Mouse (Mus musculus) liver, embryonic 14.5 days (tissue): ENCODE data around the gene Actrt2. TPM values are rescaled to one million over a fixed set of nuclear protein-coding genes. Genes with fewer than 3 reads are reported as not detected.

Experiments
- ATAC-seq: fragments of 200-750 bp; cut with Nextera tagmentation; 2 replicates; pipeline ENCODE4 v1.8.0; 2017; ENCODE audit warnings: moderate number of reproducible peaks, mild to moderate bottlenecking, moderate library complexity; ENCODE audit not compliant: insufficient read depth
- DNase-seq, 3 experiments: peaks; one replicate each; pipeline ENCODE4 v3.0.0-alpha.2; 2012 to 2013; ENCODE audit warnings: low read depth in 3 of 3, low spot score in 3 of 3
- H3K27ac ChIP-seq: fragments of 300-500 bp; sonication (generic); 2 replicates; pipeline ENCODE4 v1.5.1; 2014; ENCODE audit warnings: moderate library complexity, mild to moderate bottlenecking, control low read depth, inconsistent platforms
- H3K27me3 ChIP-seq: fragments of 300-500 bp; sonication (generic); 2 replicates; pipeline ENCODE4 v1.6.1; 2014; ENCODE audit warnings: mild to moderate bottlenecking, low read length, moderate library complexity; ENCODE audit not compliant: control insufficient read depth, insufficient read depth
- H3K36me3 ChIP-seq: fragments of 300-500 bp; sonication (generic); replicated peaks from 2 replicates; pipeline ENCODE4 v1.6.1; 2014; ENCODE audit warnings: low read depth; ENCODE audit not compliant: control insufficient read depth, insufficient read depth
- H3K4me1 ChIP-seq, 2 experiments: fragments of 200-500 bp in 1 of 2; fragments of 300-500 bp in 1 of 2; sonication (generic) in 1 of 2; replicated peaks; 2 replicates each; pipeline ENCODE4 v1.6.1; 2012 to 2014; ENCODE audit warnings: antibody characterized with exemption in 1 of 2, inconsistent platforms in 1 of 2, low read length in 1 of 2; ENCODE audit not compliant: control insufficient read depth in 2 of 2, insufficient read depth in 2 of 2
- H3K4me2 ChIP-seq: fragments of 300-500 bp; sonication (generic); 2 replicates; pipeline ENCODE4 v1.6.1; 2014; ENCODE audit warnings: low read depth, mild to moderate bottlenecking, control low read depth, moderate library complexity
- H3K4me3 ChIP-seq, 2 experiments: fragments of 200-500 bp in 1 of 2; fragments of 300-500 bp in 1 of 2; sonication (generic) in 1 of 2; 2 replicates each; pipeline ENCODE4 v1.5.1; 2012 to 2014; ENCODE audit warnings: low read depth in 2 of 2, low read length in 2 of 2, mild to moderate bottlenecking in 2 of 2, control low read depth in 1 of 2, inconsistent platforms in 1 of 2, moderate library complexity in 1 of 2; ENCODE audit not compliant: insufficient read depth in 1 of 2
- H3K9ac ChIP-seq: fragments of 300-500 bp; sonication (generic); replicated peaks from 2 replicates; pipeline ENCODE4 v1.6.1; 2014; ENCODE audit warnings: mild to moderate bottlenecking, control low read depth, moderate library complexity
- H3K9me3 ChIP-seq: fragments of 300-500 bp; sonication (generic); 2 replicates; pipeline ENCODE4 v1.6.1; 2016; ENCODE audit warnings: low read length, mixed read lengths; ENCODE audit not compliant: control insufficient read depth
- CTCF ChIP-seq: IDR thresholded peaks from 2 replicates; pipeline ENCODE4 v1.5.1; 2016; ENCODE audit warnings: antibody characterized with exemption, low read depth, control low read depth
- EP300 ChIP-seq: IDR thresholded peaks from 2 replicates; pipeline ENCODE4 v1.6.1; 2016; ENCODE audit warnings: antibody characterized with exemption, low read depth
- WGBS: fragments of 180-500 bp; shearing (Covaris S2); extraction: QIAGEN DNeasy Blood & Tissue Kit; methylation state at CpG from one replicate; pipeline ENCODE4 v1.1.7; 2014; ENCODE audit not compliant: insufficient replicate concordance; 5-methylcytosine and 5-hydroxymethylcytosine counted together
- polyA plus RNA-seq, 2 experiments: library from polyadenylated mRNA; depleted of rRNA in 1 of 2; stranded (reverse) in 1 of 2; unstranded in 1 of 2; fragments of >200 nt; fragmentation: Nextera tagmentation in 1 of 2; extraction: Ambion mirVana in 1 of 2; gene quantifications; 2 replicates each; pipeline versions ENCODE4 v1.2.1 to v1.2.3; 2012 to 2014

Actrt2 gene
- polyA plus RNA-seq, 2 experiments, result not detected

- Histone ChIP-seq H3K9me3 (no peaks in the 10 kb centered on the region), H3K4me1 (no peaks in the 10 kb centered on the region), H3K27me3 (no peaks in the 10 kb centered on the region), H3K9ac (no peak overlapping the region), H3K27ac (no peak overlapping the region), H3K4me2 (no peak overlapping the region), H3K4me3 (no peak overlapping the region), H3K36me3 (no peaks in the 10 kb centered on the region)
- ATAC-seq, result no peak
- WGBS, result 70% methylated on average over 5 of the region's 5 CpGs
- TF ChIP-seq EP300 (no peak), CTCF (no peak)
- no peak for DNase-seq
Observed at GRCm38 (mm10) chr4:154694361-154694760, 26.7 kb upstream of the Actrt2 start.

- Histone ChIP-seq H3K4me1 (no peaks in the 10 kb centered on the region), H3K36me3 (no peaks in the 10 kb centered on the region), H3K27ac (no peak overlapping the region), H3K9me3 (no peaks in the 10 kb centered on the region), H3K4me2 (no peak overlapping the region), H3K9ac (no peak overlapping the region), H3K4me3 (no peak overlapping the region), H3K27me3 (no peaks in the 10 kb centered on the region)
- no peak for ATAC-seq
- TF ChIP-seq CTCF (no peak), EP300 (no peak)
- no peak for DNase-seq
- 72% methylated on average over 20 of the region's 20 CpGs for WGBS
Observed at GRCm38 (mm10) chr4:154693348-154694015, 25.8 kb upstream of the Actrt2 start.

GRCm38 (mm10) chr4:154683068-154683752 lies 15.5 kb upstream of the Actrt2 start:
- TF ChIP-seq EP300, result no peak
- TF ChIP-seq CTCF, result no peak
- H3K4me2 ChIP-seq, result no peak overlapping the region
- no peak overlapping the region for H3K9ac ChIP-seq
- H3K27ac ChIP-seq, result no peak overlapping the region
- no peak overlapping the region for H3K4me3 ChIP-seq
- no peaks in the 10 kb centered on the region for H3K27me3 ChIP-seq
- DNase-seq (no peak), ATAC-seq (no peak)
- H3K9me3 ChIP-seq, result no peaks in the 10 kb centered on the region
- no peaks in the 10 kb centered on the region for H3K36me3 ChIP-seq
- H3K4me1 ChIP-seq, result no peaks in the 10 kb centered on the region
- 47% methylated on average over 5 of the region's 5 CpGs for WGBS

- no peaks in the 10 kb centered on the region for H3K9me3 ChIP-seq
- no peak overlapping the region for H3K4me3 ChIP-seq
- no peak for ATAC-seq
- TF ChIP-seq EP300 (no peak), CTCF (no peak)
- no peaks in the 10 kb centered on the region for H3K4me1 ChIP-seq
- 48% methylated on average over 14 of the region's 14 CpGs for WGBS
- no peak overlapping the region for H3K9ac ChIP-seq
- no peaks in the 10 kb centered on the region for H3K27me3 ChIP-seq
- H3K4me2 ChIP-seq, result no peak overlapping the region
- no peak overlapping the region for H3K27ac ChIP-seq
- no peak for DNase-seq
- no peaks in the 10 kb centered on the region for H3K36me3 ChIP-seq
Observed at GRCm38 (mm10) chr4:154682311-154682710, 14.6 kb upstream of the Actrt2 start.

GRCm38 (mm10) chr4:154675441-154676000 lies 7.9 kb upstream of the Actrt2 start:
- WGBS, result 45% methylated on average over 10 of the region's 10 CpGs

More at GRCm38 (mm10) chr4:154675441-154676000, 7.9 kb upstream of the Actrt2 start:
- TF ChIP-seq CTCF, result no peak
- TF ChIP-seq EP300, result no peak
- DNase-seq (no peak), ATAC-seq (no peak)
- no peak overlapping the region for H3K4me2 ChIP-seq
- H3K36me3 ChIP-seq, result no peaks in the 10 kb centered on the region
- no peak overlapping the region for H3K27ac ChIP-seq
- no peak overlapping the region for H3K4me3 ChIP-seq
- H3K9ac ChIP-seq, result no peak overlapping the region
- no peaks in the 10 kb centered on the region for H3K9me3 ChIP-seq
- no peaks in the 10 kb centered on the region for H3K27me3 ChIP-seq
- no peaks in the 10 kb centered on the region for H3K4me1 ChIP-seq
